Mouse (Mus musculus): Measurements from ENCODE around the gene Sema6c. TPM values are rescaled to one million over a fixed set of nuclear protein-coding genes. Genes with fewer than 3 reads are reported as not detected.

The Sema6c gene
- total RNA-seq, 2 experiments from 2014 or later: 24.7 to 25.3 TPM

- intact Hi-C loops (cut with DNase I): loop anchor here (5.0 kb wide), 2 partner anchors 76 to 121 kb away; partner anchors contain the start of gene Gabpb2
Observed at GRCm38 (mm10) chr3:95141474-95141873, 18.8 kb upstream of the Sema6c start.

GRCm38 (mm10) chr3:95141952-95142616, 18.2 kb upstream of the Sema6c start, which contains the start of gene Tnfaip8l2:
Gene Tnfaip8l2, minus strand, starts transcription at chr3:95142360.
- peak in 1 of 2 experiments; percentile 31 for DNase-seq (ENCODE audit: low spot score in 2 of 2)
- intact Hi-C loops (cut with DNase I): loop anchor here (5.0 kb wide), 2 partner anchors 75 to 120 kb away; partner anchors contain the start of gene Gabpb2

More at GRCm38 (mm10) chr3:95141474-95141873, 18.8 kb upstream of the Sema6c start:
- no peak for DNase-seq (ENCODE audit: low spot score in 2 of 2)

- intact Hi-C loops (cut with DNase I): loop anchor here (5.0 kb wide), 2 partner anchors 75 to 120 kb away; partner anchors contain the start of gene Gabpb2
- peak; percentile 81 to 85 for DNase-seq (ENCODE audit: low spot score in 2 of 2)
Observed at GRCm38 (mm10) chr3:95142617-95143011, 17.6 kb upstream of the Sema6c start.

GRCm38 (mm10) chr3:95147924-95148323, 12.3 kb upstream of the Sema6c start:
- intact Hi-C loops (cut with DNase I): no loop called here
- no peak for DNase-seq (ENCODE audit: low spot score in 2 of 2)

GRCm38 (mm10) chr3:95153874-95154273, 6.4 kb upstream of the Sema6c start:
- intact Hi-C loops (cut with DNase I): no loop called here
- no peak for DNase-seq (ENCODE audit: low spot score in 2 of 2)

- DNase-seq (ENCODE audit: low spot score in 2 of 2): no peak
- intact Hi-C loops (cut with DNase I): no loop called here
Observed at GRCm38 (mm10) chr3:95159511-95159986, 708 bp upstream of the Sema6c start.

- DNase-seq (ENCODE audit: low spot score in 2 of 2): no peak
- intact Hi-C loops (cut with DNase I): no loop called here
Observed at GRCm38 (mm10) chr3:95161041-95161551, 839 bp downstream of the Sema6c start.

GRCm38 (mm10) chr3:95161618-95162344, 1.5 kb downstream of the Sema6c start:
- intact Hi-C loops (cut with DNase I): no loop called here
- no peak for DNase-seq (ENCODE audit: low spot score in 2 of 2)

GRCm38 (mm10) chr3:95162345-95162628, 2.0 kb downstream of the Sema6c start:
- intact Hi-C loops (cut with DNase I): no loop called here
- DNase-seq (ENCODE audit: low spot score in 2 of 2): no peak

GRCm38 (mm10) chr3:95163419-95164255, 3.4 kb downstream of the Sema6c start:
- intact Hi-C loops (cut with DNase I): no loop called here
- DNase-seq (ENCODE audit: low spot score in 2 of 2): no peak

GRCm38 (mm10) chr3:95164256-95164550, 3.9 kb downstream of the Sema6c start:
- DNase-seq (ENCODE audit: low spot score in 2 of 2): no peak

GRCm38 (mm10) chr3:95164840-95165239, 4.6 kb downstream of the Sema6c start:
- intact Hi-C loops (cut with DNase I): no loop called here
- DNase-seq (ENCODE audit: low spot score in 2 of 2): no peak

More at GRCm38 (mm10) chr3:95164256-95164550, 3.9 kb downstream of the Sema6c start:
- intact Hi-C loops (cut with DNase I): no loop called here

- no peak for DNase-seq (ENCODE audit: low spot score in 2 of 2)
- intact Hi-C loops (cut with DNase I): no loop called here
Observed at GRCm38 (mm10) chr3:95169996-95170395, 9.7 kb downstream of the Sema6c start.

GRCm38 (mm10) chr3:95171105-95171504, 10.8 kb downstream of the Sema6c start:
- DNase-seq (ENCODE audit: low spot score in 2 of 2): no peak
- intact Hi-C loops (cut with DNase I): no loop called here

GRCm38 (mm10) chr3:95172526-95173255, 12.4 kb downstream of the Sema6c start:
- intact Hi-C loops (cut with DNase I): no loop called here
- DNase-seq (ENCODE audit: low spot score in 2 of 2): no peak

- intact Hi-C loops (cut with DNase I): no loop called here
- DNase-seq (ENCODE audit: low spot score in 2 of 2): no peak
Observed at GRCm38 (mm10) chr3:95173256-95173949, 13.1 kb downstream of the Sema6c start.

GRCm38 (mm10) chr3:95174011-95174592, 13.8 kb downstream of the Sema6c start:
- intact Hi-C loops (cut with DNase I): no loop called here
- DNase-seq (ENCODE audit: low spot score in 2 of 2): peak; percentile 68 to 74

- DNase-seq (ENCODE audit: low spot score in 2 of 2): no peak
- intact Hi-C loops (cut with DNase I): no loop called here
Observed at GRCm38 (mm10) chr3:95176500-95176899, 16.2 kb downstream of the Sema6c start.

All from left cerebral cortex, postnatal 25 days (tissue).